Mouse (Mus musculus) embryonic facial prominence, embryonic 11.5 days (tissue): ENCODE measurements around the gene Calhm6. TPM values are rescaled to one million over a fixed set of nuclear protein-coding genes. Genes with fewer than 3 reads are reported as not detected.

ENCODE experiments used
- ATAC-seq: fragments of 200-750 bp; cut with Nextera tagmentation; replicated peaks from 2 replicates; pipeline ENCODE4 v1.8.0; 2017; ENCODE audit warnings: low read depth; ENCODE audit not compliant: insufficient number of reproducible peaks, low FRiP score, low TSS enrichment
- DNase-seq: peaks from one replicate; pipeline ENCODE4 v3.0.0-alpha.2; 2015; ENCODE audit warnings: low spot score
- H3K27ac ChIP-seq: fragments of 300-500 bp; sonication (generic); replicated peaks from 2 replicates; pipeline ENCODE4 v1.5.1; 2014; ENCODE audit warnings: mild to moderate bottlenecking, low read depth, low read length, control low read depth
- H3K27me3 ChIP-seq: fragments of 300-500 bp; sonication (generic); 2 replicates; pipeline ENCODE4 v1.6.1; 2014; ENCODE audit warnings: mild to moderate bottlenecking, low read length, moderate library complexity, mixed read lengths; ENCODE audit not compliant: control insufficient read depth, insufficient read depth
- H3K36me3 ChIP-seq: fragments of 300-500 bp; sonication (generic); replicated peaks from 2 replicates; pipeline ENCODE4 v1.6.1; 2014; ENCODE audit warnings: low read depth, mild to moderate bottlenecking, low read length, moderate library complexity, mixed read lengths; ENCODE audit not compliant: control insufficient read depth, insufficient read depth
- H3K4me1 ChIP-seq: fragments of 300-500 bp; sonication (generic); 2 replicates; pipeline ENCODE4 v1.6.1; 2014; ENCODE audit warnings: low read length, mixed read lengths; ENCODE audit not compliant: control insufficient read depth, insufficient read depth
- H3K4me2 ChIP-seq: fragments of 300-500 bp; sonication (generic); 2 replicates; pipeline ENCODE4 v1.6.1; 2014; ENCODE audit warnings: low read depth, mild to moderate bottlenecking, control low read depth, low read length, moderate library complexity
- H3K4me3 ChIP-seq: fragments of 300-500 bp; sonication (generic); 2 replicates; pipeline ENCODE4 v1.5.1; 2014; ENCODE audit warnings: low read depth, low read length, control low read depth
- H3K9ac ChIP-seq: fragments of 300-500 bp; sonication (generic); replicated peaks from 2 replicates; pipeline ENCODE4 v1.6.1; 2014; ENCODE audit warnings: mild to moderate bottlenecking, control low read depth, low read length
- H3K9me3 ChIP-seq: fragments of 300-500 bp; sonication (generic); replicated peaks from 2 replicates; pipeline ENCODE4 v1.6.1; 2016; ENCODE audit warnings: mild to moderate bottlenecking, low read length, inconsistent platforms, mixed read lengths; ENCODE audit not compliant: control insufficient read depth
- WGBS: fragments of 180-500 bp; shearing (Covaris S2); extraction: QIAGEN DNeasy Blood & Tissue Kit; methylation state at CpG from one replicate; pipeline ENCODE4 v1.1.7; 2014; 5-methylcytosine and 5-hydroxymethylcytosine counted together
- polyA plus RNA-seq: library from polyadenylated mRNA; unstranded; fragments of >200 nt; fragmentation: Nextera tagmentation; extraction: Ambion mirVana; gene quantifications from 2 replicates; pipeline ENCODE4 v1.2.1, GENCODE M21; 2014

Calhm6 gene
- polyA plus RNA-seq, 1 experiment from 2014 or later: 0.95 TPM

DNA sequence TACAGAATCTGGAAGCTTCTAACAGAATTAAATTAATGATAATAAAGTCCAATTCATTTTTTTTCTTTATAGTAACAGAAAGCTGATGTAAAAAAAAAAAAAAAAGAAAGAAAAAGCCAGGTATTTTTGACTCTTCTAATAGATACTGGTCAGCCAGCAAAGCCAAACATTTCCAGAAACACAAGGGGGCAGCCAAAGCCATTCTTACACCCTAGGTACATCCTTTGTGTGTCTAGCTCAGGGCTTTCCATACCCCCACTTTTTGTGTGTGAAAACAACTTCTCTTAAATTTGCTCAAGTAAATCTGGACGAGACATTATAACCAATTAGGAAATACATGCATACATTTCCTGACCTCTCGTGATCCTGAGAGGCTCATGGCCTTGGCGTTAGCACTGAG is 24.0 kb upstream of the Calhm6 start:
- DNase-seq (peak; percentile 39), ATAC-seq (no peak)
- Histone ChIP-seq H3K4me1 (no peaks in the 10 kb centered on the region; the same call in 1 of the 2 replicates), H3K27ac (no peak overlapping the region), H3K36me3 (no peaks in the 10 kb centered on the region), H3K9me3 (no peaks in the 10 kb centered on the region), H3K4me3 (no peak overlapping the region), H3K4me2 (no peak overlapping the region), H3K27me3 (no peaks in the 10 kb centered on the region), H3K9ac (no peak overlapping the region)
- 69% methylated on average over 3 of the region's 3 CpGs for WGBS

DNA sequence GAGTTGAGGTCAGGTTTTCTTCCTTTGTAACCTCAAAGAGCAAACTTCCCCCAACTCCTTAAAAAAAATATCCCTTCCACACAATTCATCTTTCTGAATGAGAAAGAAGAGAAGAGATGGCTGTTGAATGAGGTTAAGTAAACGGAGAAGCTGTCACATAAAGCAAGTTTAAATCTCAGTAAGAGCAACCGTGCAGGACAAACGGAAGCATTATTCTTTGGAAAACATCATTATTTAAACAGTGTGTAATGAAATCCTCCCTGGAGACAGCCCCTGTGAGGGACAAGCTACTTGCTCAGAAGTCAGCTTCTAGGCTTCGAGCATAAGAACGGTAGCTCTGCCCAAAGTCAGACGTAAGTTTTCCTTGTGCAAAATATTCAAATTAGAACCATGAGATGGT is 22.7 kb upstream of the Calhm6 start:
- no peak overlapping the region for H3K4me3 ChIP-seq
- no peak for ATAC-seq
- H3K4me2 ChIP-seq: no peak overlapping the region
- no peaks in the 10 kb centered on the region for H3K9me3 ChIP-seq
- H3K27me3 ChIP-seq: no peaks in the 10 kb centered on the region
- DNase-seq: peak; percentile 59
- WGBS: 22% methylated on average over 6 of the region's 6 CpGs
- H3K36me3 ChIP-seq: no peaks in the 10 kb centered on the region
- H3K4me1 ChIP-seq: no peaks in the 10 kb centered on the region; the same call in 1 of the 2 replicates
- H3K9ac ChIP-seq: no peak overlapping the region
- no peak overlapping the region for H3K27ac ChIP-seq

DNA sequence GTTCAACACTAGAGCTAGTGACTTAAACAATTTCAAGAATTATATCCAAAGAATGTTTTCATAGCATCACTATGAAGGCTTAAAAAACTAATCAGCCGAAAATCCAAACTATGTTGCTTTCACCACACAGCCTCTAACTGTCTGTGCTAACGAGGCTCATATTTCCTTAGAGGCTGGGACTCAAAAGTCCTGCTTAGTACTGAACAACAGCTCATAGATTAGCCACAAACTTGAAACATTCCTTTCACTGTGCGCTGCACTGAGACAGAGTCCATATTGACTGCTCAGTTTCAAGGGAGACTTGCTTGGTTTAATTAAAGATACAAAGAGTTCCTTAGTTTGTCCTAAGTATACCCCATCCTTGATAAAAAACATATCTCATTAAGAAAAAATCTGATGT is 22.0 kb upstream of the Calhm6 start:
- Histone ChIP-seq H3K36me3 (no peaks in the 10 kb centered on the region), H3K27me3 (no peaks in the 10 kb centered on the region), H3K4me3 (no peak overlapping the region), H3K4me1 (no peaks in the 10 kb centered on the region; the same call in 1 of the 2 replicates), H3K9me3 (no peaks in the 10 kb centered on the region), H3K27ac (no peak overlapping the region), H3K4me2 (no peak overlapping the region), H3K9ac (no peak overlapping the region)
- DNase-seq (peak; percentile 35), ATAC-seq (no peak; the same call in 1 of the 2 replicates)
- 43% methylated on average over 3 of the region's 3 CpGs for WGBS

DNA sequence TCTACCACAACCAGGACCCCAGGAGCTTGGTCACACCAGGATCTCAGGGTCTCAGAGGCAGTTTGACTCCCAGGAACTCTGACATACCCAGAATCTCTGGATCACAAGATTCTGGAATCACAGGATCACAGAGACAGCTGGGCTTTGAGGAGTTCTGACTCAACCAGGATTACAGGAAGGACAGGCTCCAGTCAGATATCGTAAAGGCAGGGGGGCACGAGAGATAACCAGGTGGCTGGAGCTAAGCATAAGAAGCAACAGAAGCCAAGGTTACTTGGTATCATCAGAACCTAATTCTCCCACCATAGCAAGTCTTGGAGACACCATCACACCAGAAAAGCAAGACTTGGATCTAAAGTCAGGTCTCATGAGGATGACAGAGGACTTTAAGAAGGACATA is 13.9 kb upstream of the Calhm6 start:
- no peak for ATAC-seq
- WGBS: 93% methylated on average over 2 of the region's 2 CpGs
- H3K27me3 ChIP-seq: no peaks in the 10 kb centered on the region

DNA sequence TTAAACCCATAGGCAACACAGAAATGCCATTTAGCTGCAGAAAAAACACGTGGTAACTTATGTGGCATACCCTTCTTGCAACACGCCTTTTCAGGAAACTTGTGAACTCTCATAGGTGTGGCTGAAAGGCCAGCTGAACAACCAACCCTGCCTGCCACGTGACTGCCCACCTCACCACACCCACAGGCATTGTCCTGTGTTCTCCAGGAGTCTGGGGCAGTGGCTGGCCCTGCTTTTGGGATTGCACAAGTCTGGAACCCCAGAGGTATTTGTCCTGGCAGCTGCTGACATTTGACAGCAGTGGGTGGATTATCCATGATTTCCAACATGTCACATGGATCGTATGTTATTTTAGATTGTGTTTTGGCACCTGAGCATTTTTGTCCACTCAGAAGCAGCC is 12.0 kb upstream of the Calhm6 start:
- no peaks in the 10 kb centered on the region for H3K4me1 ChIP-seq
- 72% methylated on average over 4 of the region's 4 CpGs for WGBS
- ATAC-seq: no peak

More for the DNA sequence above, 13.9 kb upstream of the Calhm6 start:
- Histone ChIP-seq H3K27ac (no peak overlapping the region), H3K9me3 (no peaks in the 10 kb centered on the region), H3K4me3 (no peak overlapping the region), H3K4me1 (no peaks in the 10 kb centered on the region), H3K9ac (no peak overlapping the region), H3K4me2 (no peak overlapping the region), H3K36me3 (no peaks in the 10 kb centered on the region)
- DNase-seq: no peak

DNA sequence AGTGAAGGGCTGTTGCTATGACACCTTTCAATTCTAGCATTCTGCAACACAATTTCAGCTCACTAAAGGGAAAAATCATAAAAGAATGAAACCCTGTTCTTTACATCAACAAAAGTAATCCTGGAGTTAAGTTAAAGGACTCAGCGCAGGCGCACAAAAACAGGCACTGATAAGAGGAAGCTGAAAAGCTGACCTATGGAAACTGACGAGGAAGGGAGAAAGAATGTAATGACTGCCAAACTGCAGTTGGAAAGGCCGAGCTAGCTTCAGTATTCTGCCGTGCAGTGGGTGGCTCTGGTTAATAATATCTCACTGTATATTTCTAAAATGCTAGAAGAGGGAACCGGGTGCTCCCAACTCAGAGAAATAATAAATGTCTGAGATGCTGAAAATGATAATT is 10.2 kb upstream of the Calhm6 start:
- Histone ChIP-seq H3K27me3 (no peaks in the 10 kb centered on the region), H3K9ac (no peak overlapping the region), H3K36me3 (no peaks in the 10 kb centered on the region), H3K4me2 (no peak overlapping the region), H3K9me3 (no peaks in the 10 kb centered on the region), H3K4me1 (no peaks in the 10 kb centered on the region), H3K27ac (no peak overlapping the region), H3K4me3 (no peak overlapping the region)
- no peak for ATAC-seq
- 74% methylated on average over 6 of the region's 6 CpGs for WGBS
- DNase-seq: no peak

More for the DNA sequence above, 12.0 kb upstream of the Calhm6 start:
- Histone ChIP-seq H3K9me3 (no peaks in the 10 kb centered on the region), H3K36me3 (no peaks in the 10 kb centered on the region), H3K4me3 (no peak overlapping the region), H3K4me2 (no peak overlapping the region), H3K27me3 (no peaks in the 10 kb centered on the region), H3K9ac (no peak overlapping the region), H3K27ac (no peak overlapping the region)
- DNase-seq: no peak

DNA sequence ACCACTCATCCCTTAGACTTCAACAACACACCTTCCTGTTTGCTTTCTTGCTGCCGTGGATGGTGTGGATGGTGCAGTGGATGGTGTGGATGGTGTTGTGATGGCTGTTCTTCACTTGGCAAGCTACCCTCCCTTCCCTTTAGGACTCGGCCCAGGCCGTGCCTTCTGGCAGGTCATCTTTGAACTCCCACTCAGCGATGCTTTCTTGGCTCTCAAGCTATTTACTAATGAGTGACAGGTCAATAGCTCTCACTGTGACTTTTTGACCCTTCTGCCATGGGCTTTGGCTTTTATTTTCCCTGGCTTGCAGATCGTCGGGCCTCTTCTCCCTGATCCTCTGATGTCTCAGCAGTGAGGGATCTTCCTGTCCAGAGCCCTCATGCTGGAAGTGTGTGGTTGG is 8.6 kb upstream of the Calhm6 start:
- no peaks in the 10 kb centered on the region for H3K4me1 ChIP-seq
- no peak overlapping the region for H3K9ac ChIP-seq
- WGBS: 15% methylated on average over 6 of the region's 6 CpGs
- no peak for ATAC-seq
- no peak for DNase-seq
- H3K9me3 ChIP-seq: no peaks in the 10 kb centered on the region
- H3K36me3 ChIP-seq: no peaks in the 10 kb centered on the region
- H3K4me2 ChIP-seq: no peak overlapping the region
- no peaks in the 10 kb centered on the region for H3K27me3 ChIP-seq
- H3K27ac ChIP-seq: no peak overlapping the region
- no peak overlapping the region for H3K4me3 ChIP-seq

DNA sequence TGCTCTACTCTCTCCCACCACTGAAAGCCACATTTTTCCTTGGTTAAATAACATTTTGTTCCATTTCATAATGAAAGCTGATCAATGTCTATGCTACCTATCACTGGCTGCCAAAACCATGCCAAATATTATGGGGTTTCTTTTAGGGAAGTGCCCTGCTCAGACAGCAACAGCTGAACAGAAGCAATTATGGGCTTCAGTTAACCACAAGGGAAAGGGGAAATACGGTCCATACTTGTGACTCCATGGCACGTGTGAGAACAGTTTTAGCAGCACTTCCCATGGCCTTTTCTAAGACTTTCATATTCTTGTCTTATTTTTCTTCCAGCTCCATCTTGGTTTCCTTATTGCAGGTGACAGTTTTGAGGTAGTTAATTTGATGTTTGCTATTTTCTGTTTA is 3.6 kb upstream of the Calhm6 start:
- no peak for ATAC-seq
- no peak overlapping the region for H3K4me3 ChIP-seq
- H3K4me1 ChIP-seq: no peaks in the 10 kb centered on the region
- 68% methylated on average over 2 of the region's 2 CpGs for WGBS
- no peak overlapping the region for H3K9ac ChIP-seq
- H3K27ac ChIP-seq: no peak overlapping the region
- no peaks in the 10 kb centered on the region for H3K9me3 ChIP-seq
- no peaks in the 10 kb centered on the region for H3K27me3 ChIP-seq
- H3K36me3 ChIP-seq: no peaks in the 10 kb centered on the region
- DNase-seq: no peak
- no peak overlapping the region for H3K4me2 ChIP-seq
